Mouse (Mus musculus): ENCODE data around the gene Yjefn3.

Gene Yjefn3

GRCm38 (mm10) chr8:69906260-69906659 lies 3.7 kb upstream of the Yjefn3 start:
- DNase-seq: no peak

- no peak for DNase-seq
These were observed 1.6 kb upstream of the Yjefn3 start for GRCm38 (mm10) chr8:69904096-69904495.

GRCm38 (mm10) chr8:69903063-69903542 lies 591 bp upstream of the Yjefn3 start:
- peak; percentile 99 for DNase-seq

- peak; percentile 98 to 99 for DNase-seq
These were observed 889 bp downstream of the Yjefn3 start for GRCm38 (mm10) chr8:69901484-69902162.

GRCm38 (mm10) chr8:69900895-69901451 lies 1.5 kb downstream of the Yjefn3 start:
- DNase-seq: no peak

GRCm38 (mm10) chr8:69899876-69900275 lies 2.6 kb downstream of the Yjefn3 start:
- no peak for DNase-seq

- no peak for DNase-seq
These were observed 4.7 kb downstream of the Yjefn3 start for GRCm38 (mm10) chr8:69897857-69898256.

- no peak for DNase-seq
These were observed 6.6 kb downstream of the Yjefn3 start for GRCm38 (mm10) chr8:69895772-69896451.

GRCm38 (mm10) chr8:69894836-69895332 lies 7.6 kb downstream of the Yjefn3 start:
- no peak for DNase-seq

- DNase-seq: peak; percentile 62 to 88
These were observed 8.6 kb downstream of the Yjefn3 start for GRCm38 (mm10) chr8:69893863-69894262.

- peak; percentile 75 to 81 for DNase-seq
These were observed 11.7 kb downstream of the Yjefn3 start for GRCm38 (mm10) chr8:69890813-69891241.

GRCm38 (mm10) chr8:69888902-69889301 lies 13.6 kb downstream of the Yjefn3 start:
- DNase-seq: no peak

GRCm38 (mm10) chr8:69888244-69888866 lies 14.2 kb downstream of the Yjefn3 start:
- no peak for DNase-seq

GRCm38 (mm10) chr8:69887289-69888243 lies 14.9 kb downstream of the Yjefn3 start, which contains the start of gene Cilp2:
Gene Cilp2 (minus strand): TSS chr8:69887687.
- DNase-seq: no peak

GRCm38 (mm10) chr8:69884141-69884540 lies 18.4 kb downstream of the Yjefn3 start:
- DNase-seq: no peak

GRCm38 (mm10) chr8:69882833-69883600 lies 19.5 kb downstream of the Yjefn3 start:
- DNase-seq: no peak

GRCm38 (mm10) chr8:69882021-69882756 lies 20.3 kb downstream of the Yjefn3 start:
- peak; percentile 80 to 85 for DNase-seq

GRCm38 (mm10) chr8:69881261-69881865 lies 21.1 kb downstream of the Yjefn3 start:
- no peak for DNase-seq

- DNase-seq: peak in 1 of 2 experiments; percentile 10
These were observed 21.7 kb downstream of the Yjefn3 start for GRCm38 (mm10) chr8:69880841-69881240.

- DNase-seq: no peak
These were observed 22.8 kb downstream of the Yjefn3 start for GRCm38 (mm10) chr8:69879678-69880077.
